Mouse (Mus musculus): ENCODE measurements around the gene Abi3.
"Not testable (repeated sequence)": the region's sequence is repeated elsewhere in the genome, so short reads cannot be mapped to it uniquely, and the experiment has no call there.

Abi3 gene

DNA sequence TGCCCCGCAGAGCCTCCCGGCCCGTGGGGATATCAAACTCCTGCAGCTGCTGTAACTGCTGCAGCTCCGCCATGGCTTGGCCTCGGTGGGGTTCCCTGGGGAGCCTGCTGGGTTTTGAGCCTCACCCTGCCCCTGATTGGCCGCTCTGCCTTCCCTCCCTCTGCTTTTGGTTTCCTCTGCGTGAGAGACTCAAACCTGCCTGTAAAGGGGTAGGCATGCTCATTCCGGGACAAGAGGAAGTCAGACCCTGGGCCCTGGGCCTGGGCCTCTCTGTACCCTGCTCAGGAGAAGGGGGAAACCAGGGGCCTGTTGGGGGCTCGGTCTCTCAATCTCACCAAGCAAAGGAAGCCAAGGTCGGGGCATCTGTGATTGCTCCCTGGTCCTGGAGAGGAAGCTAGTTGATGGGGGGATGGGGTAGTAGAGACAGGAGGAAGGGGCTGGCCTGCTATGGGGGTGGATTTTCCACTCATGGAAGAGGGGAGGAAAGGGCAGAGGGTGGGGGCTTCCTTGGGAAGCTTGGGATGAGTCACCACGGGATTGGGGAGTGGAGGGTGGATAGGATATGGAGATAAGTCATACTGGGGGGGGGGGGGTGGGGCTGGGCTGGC, at the start of gene Abi3:
Abi3 (minus strand) TSS at position 403 of the 608 bp plus-strand sequence.
- no peak for DNase-seq (ENCODE audit: inconsistent ontology term)

DNA sequence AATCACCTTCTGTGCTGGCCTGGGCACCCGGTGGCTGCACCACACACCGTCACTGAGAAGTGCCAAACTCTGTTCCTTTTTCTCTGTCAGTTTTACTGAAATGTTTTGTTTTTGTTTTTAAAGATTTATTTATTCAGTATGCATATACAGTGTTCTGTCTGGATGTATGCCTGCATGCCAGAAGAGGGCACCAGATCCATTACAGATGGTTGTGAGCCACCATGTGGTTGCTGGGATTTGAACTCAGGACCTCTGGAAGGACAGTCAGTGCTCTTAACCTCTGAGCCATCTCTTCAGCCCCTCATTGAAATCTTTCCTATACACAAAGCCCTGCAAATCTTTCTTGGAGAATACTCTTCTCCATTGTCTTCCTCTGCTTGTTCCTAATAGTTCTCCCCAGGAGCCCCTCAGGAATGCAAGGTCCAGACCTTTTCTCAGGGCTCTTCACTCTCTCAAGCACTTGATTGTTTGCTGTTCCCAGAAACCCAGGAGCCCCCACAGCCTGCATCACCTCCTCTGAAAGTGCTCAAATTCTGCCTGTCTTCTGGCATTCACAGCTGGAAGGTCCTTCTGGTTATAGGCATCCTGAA, 48.3 kb upstream of the Abi3 start:
- no peak for DNase-seq (ENCODE audit: inconsistent ontology term)

DNA sequence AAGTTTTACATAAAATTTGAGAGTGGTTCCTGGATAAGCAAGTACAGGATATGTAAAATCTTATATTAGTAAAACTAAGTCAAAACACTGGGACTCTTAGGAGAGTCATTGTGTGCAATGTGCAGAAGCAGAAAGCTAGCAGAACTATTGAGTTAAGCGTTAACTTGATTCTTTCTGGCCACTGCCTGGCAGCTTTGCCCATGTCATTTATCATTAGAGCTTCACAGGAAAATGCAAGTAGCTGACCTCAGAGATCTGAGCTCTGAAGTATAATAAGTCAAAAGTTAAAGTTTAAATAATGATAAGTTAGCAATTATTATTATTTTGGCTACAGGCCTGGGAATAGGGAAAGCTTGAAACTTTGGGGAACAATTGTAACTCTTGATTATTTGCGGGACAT, 37.6 kb upstream of the Abi3 start:
- DNase-seq (ENCODE audit: inconsistent ontology term): not testable (repeated sequence)

DNA sequence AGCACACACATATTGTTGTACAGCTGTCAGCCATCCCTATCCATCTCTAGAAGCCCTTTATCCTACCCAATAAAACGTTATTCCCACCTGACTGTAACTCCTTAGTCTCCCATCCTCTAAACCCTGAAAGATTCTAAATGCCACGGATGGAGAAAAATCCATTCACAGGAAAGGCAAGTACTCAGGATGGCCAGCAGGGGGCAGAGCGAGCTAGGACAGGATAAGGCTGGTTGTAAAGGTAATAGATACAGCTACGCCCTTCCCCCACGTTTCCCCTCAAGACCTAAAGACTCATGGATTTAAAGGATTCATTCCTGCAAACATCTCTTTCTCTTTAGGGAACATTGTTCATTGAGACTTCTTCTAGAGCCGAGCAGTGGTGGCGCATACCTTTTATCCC, 34.0 kb upstream of the Abi3 start:
- peak; percentile 19 for DNase-seq (ENCODE audit: inconsistent ontology term)

DNA sequence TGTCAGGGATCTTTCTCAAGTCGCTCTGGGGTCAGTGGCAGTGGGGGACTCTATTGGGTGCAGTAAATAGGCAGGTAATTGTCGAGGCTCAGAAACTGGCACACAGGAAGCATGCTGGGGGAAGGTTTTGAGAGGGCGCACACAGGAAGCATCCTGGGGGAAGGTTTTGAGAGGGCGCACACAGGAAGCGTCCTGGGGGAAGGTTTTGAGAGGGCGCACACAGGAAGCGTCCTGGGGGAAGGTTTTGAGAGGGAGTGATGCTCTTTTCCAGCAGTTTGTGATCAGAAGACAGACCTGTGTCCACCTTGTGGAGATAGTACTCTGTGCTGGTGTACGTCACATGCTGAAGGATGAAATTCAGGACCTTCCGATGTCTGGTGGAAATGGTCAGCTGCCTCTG, 33.5 kb upstream of the Abi3 start:
- peak; percentile 1 for DNase-seq (ENCODE audit: inconsistent ontology term)

DNA sequence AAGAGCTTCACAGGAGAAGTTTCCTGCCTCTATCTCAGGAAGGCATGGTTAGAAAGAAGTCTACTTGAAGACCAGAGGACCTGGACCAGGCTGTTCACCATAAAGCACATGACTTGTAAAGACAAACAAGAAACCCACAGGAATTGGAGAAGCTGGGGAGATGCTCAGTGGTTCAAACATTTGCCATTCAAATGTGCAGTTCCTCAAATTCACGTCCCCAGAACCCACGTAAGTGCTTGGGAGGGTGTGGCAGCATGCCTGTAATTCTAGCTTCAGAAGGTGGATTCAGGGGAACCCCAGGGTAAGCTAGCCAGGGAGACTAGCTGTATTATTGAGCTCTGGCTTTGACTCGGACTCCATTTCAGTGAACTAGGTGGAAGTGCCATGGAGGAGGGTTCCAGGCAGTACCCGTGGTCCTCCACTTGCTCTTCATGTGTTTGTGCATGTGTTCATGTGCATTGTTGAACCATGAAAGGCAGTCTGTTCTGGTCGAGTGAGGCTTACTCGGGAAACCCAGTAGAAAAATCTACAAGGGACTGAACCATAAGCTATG, 27.7 kb upstream of the Abi3 start:
- no peak for DNase-seq (ENCODE audit: inconsistent ontology term)

DNA sequence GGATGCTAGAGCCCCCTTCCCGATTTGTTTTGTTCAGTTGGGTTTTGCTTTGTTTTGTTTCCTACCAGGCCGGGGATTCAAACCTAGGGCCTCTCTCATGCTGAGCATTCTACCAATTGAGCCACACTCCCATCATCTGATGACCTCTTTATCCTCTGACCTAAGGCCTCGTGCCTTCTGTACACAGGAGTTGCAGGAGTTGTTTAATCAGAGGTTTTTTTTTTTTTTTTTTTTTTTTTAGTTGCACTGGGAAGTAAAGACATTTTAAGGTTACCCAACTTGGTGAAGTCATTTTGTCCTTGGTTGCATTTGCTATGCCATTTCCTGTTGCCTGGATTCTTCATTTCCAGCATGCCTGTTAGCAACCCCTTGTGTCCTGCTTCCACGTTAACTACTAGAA, 27.2 kb upstream of the Abi3 start:
- DNase-seq (ENCODE audit: inconsistent ontology term): no peak

DNA sequence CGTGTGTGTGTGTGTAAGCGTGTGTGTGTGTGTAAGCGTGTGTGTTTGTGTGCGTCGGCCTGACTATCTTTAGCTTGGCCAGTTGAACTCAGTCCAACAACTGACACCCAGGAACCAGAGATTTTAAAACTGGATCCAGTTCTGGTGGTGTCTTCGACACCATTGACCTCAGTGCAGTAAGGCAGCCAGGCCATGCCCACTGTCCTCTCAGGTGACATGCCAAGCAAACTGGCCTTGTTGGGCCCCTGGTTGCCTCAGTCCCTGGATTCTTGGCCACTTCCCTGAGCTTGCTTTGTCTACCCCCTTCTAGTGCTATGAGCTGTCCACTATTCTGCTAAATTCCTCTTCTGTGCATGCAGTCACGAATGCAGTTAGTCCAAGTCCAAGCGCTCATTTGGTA, 19.1 kb upstream of the Abi3 start:
- no peak for DNase-seq (ENCODE audit: inconsistent ontology term)

DNA sequence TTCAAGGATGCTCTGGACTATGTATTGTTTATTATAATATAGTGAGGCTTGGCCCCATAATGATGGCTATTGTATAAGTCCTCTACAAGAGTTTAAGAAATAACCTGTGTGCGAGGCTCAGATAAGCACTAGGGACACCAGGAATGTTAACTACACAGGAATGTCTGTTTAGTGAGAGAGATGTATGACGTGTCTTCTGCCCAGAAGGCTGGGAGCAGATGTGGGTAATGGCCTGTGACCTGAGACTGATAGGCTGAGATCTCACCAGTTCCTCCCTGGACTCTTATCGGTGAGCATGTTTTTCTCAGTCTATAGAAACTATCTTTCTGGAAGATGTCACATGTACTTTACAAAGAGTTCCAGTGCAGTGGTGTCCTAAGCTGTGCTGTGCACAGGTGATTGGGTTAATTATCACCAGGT, 17.8 kb upstream of the Abi3 start:
- no peak for DNase-seq (ENCODE audit: inconsistent ontology term)

DNA sequence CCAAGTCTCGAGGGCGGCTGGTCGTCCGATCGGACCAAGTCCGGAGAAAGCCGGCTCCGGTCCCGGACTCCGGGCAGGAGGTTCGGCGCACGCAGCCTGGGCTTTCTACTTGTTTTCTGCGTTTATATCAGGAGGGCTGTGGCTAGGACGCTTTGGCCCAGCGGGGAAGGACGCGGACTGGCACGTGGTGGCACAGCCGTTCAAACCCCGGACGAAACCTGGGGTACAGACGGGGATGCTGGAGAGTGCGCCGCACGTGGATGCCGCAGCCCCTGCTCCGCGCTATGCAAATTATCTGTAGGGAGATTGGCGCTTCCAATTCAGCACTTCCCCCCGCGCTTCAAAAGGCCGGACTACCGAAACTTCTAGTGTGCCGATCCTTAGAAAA, 17.2 kb upstream of the Abi3 start:
- peak; percentile 86 for DNase-seq (ENCODE audit: inconsistent ontology term)

DNA sequence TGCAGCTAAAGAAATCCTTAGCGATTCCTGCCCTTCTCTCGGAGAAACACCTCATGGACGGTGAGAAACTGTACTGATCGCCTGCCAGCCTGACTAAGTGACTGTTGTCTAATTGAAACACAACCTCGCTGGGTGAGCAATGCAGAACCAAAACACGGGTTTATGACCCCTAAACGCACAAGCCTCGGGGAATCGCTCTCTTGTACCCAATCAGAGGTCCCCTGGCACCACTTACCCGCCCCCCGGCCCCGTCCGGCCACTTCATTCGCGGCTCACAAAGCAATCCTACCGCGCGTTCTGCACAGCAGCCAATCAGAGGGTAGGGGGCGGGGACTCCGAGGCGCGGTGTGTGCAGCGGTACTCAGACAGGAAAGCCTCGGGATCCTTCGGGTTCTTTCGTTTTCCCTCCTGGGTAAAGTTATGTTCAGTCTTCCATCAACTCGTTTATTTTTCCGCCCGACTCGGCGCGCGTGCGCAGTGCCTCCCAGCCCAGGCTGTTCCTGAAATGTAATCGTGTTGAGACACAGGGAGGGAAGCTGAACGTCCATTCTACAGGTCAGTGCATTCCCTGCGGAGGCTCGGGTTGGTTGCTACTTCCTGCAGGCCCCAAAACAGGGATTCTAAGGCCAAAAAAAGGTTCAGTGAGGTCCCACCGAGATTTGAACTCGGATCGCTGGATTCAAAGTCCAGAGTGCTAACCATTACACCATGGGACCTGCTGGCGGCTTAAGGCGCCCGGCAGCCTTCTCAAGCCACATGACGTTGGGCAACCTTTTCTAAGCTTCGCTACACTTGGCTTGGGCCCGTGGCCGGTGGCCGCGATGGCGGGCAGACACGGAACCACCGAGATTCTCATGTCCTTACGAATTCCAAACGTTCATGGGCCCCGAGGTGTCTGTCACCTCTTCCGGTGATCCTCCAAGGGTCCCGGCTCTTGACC, 16.5 kb upstream of the Abi3 start:
- peak; percentile 100 for DNase-seq (ENCODE audit: inconsistent ontology term)

DNA sequence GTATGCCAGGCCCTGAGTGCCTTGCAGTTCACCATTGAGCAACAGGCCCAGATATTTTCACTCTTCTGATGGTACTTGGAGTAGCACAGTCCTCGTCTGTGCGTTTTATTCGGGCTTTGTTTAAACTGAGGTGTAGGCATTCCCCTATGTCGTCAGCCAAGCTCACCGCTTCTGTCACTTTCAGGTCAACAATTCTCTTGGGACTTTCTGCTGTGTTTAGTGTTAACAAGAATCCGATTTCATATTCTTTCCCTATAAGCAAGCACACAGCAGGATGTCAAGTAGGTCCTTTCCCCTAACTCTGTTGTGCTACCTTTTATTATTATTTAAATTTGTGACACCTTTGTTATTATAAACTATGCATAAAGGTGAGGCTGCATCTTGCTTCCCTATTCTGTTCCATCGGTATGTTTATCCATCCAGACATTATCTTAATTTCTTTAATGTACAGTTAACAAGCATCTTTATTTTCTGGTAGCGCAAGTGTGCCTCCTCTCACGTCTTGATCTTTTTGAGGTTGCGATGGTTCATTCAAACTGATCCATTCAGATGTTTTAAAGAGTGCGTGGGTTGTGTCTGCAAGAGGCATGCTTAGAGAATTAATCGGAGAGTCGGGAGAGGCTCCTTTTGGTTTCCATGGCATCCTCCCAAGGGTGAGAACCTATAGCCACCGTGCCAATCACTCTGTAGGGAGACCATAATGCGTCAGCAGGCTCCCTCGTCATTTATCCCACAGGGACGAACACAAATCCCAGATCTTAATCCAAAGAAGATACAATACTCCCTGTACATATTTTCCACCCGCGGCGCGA, 15.6 kb upstream of the Abi3 start:
- no peak for DNase-seq (ENCODE audit: inconsistent ontology term)

DNA sequence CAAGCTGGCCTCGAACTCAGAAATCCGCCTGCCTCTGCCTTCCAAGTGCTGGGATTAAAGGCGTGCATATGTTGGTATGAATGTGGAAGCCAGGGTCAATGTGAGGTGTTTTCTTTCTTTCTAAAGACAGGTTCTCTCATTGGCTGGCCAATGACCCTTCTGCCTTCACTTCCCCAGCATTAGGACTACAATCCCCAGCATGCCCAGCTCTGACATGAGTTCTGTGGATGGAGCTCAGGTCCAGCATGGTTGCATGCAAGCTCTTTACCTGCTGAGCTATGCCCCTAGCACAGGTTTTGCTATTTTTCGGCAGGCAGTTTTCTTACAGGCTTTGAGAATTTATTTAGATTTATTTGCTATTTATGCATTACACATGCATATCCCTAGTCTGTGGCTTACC, 15.0 kb upstream of the Abi3 start:
- no peak for DNase-seq (ENCODE audit: inconsistent ontology term)

DNA sequence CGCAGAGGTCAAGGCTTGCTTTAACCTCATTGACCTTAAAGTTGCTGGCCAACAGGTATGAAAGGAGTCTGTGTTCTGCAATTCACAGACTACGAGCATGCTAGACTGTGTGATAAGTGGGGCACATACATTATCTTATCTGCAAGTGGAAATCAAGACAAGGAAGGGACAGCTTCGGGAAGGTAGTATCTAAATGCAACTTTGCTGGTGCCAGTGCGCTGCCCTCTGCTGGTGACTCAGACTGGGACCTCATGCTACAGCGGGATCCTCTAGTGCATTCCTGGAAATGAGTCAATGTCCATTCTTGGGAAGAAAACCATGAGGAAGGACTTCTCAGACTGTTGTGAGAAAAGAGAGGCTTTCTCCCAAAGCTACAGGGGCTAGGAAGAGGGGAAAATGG, 11.4 kb upstream of the Abi3 start:
- peak; percentile 48 for DNase-seq (ENCODE audit: inconsistent ontology term)

DNA sequence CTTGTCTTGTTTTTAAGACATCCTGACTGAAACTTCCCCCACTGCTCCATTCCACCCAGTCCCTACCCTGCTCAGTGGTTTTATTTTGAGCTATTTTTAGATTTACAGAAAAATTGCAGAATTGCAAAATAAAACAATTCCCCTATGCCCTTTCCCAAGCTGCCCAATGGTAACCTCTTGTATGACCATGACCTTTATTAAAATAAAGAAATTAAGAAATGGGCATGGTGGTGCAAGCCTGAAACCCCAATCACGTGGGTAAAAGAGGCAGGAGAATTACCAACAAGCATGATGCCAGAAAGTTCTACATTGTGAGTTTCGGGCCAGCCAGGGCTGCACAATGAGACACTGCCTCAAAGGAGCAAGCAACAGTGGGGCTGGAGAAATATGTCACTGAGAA, 8.6 kb upstream of the Abi3 start:
- no peak for DNase-seq (ENCODE audit: inconsistent ontology term)

DNA sequence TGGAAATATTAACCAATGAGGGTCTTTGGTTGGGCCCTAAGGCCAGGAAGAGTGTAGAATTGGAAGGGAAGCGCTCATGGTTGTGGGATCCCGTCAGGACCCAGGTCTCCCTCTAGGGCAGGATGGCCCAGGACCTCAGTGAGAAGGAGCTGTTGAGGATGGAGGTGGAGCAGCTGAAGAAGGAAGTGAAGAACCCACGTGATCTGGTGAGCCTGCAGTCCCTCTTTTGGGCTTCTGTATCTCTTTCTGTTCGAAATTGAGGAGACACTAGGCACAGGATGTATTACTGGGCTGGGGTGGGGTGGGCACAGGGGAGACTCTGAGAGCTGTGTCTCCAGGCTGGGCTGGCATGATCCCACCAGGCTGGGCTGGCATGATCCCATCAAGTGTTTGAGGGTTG, 2.7 kb upstream of the Abi3 start:
- DNase-seq (ENCODE audit: inconsistent ontology term): no peak

DNA sequence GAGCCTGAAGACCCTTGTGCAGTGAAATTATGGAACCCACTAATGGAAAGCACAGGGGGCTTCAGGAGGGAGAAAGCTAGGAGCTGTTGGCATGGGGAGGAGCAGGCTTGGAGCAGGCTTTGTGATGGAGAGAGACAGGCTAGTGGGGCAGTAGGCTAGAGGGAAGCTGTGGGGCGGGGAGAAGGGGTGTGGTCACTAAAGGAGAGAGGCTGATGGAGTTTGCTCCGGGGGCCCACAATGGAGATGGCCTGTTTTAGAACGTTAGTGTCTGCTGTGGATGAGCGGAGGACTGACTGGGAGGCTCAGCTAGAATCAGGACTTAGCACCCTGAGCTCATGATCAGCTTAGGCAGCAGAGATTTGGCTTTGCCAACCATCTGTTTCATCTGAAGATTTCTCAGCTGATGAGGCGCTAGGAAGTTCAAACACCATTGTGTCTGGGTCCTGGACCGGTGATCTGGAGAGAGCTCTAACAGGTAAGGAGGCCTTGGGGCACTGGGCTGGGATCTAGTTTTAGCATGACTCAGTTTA, 1.2 kb upstream of the Abi3 start:
- DNase-seq (ENCODE audit: inconsistent ontology term): no peak

DNA sequence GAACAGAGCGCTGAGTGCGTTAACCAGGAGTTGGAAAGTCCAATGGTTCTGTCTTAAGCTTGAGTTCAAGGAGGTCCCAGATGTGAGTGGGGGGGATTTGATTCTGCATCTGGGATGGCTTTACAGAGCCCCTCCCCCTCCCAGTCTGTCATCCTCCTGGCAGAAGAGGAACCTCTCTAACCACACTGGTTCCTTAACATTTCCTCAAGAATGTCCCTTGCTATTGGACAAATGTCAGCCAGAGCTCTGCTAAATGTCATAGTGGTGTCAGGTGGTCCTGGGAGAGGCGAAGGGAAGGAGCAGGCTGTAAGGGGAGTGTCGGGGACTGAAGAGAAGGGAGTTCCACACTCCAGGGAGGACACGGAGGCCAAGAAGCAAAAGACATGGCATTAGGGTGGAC, 677 bp upstream of the Abi3 start:
- no peak for DNase-seq (ENCODE audit: inconsistent ontology term)

DNA sequence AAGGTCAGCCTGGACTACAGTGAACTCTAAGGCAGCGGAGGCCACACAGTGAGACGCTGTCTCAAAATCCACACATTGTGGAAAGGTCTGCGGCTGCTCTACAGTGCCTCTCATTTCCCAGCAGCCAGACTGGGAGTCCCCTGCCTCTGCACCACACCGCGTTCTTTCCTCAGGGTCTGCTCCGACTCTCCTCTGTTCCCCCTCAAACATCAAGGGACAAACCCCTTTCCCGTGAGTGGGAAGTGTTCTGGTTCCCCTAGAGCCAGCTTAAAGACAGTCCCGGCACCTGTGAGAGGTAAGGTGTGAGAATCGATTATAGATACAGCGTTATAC, 812 bp downstream of the Abi3 start:
- no peak for DNase-seq (ENCODE audit: inconsistent ontology term)

DNA sequence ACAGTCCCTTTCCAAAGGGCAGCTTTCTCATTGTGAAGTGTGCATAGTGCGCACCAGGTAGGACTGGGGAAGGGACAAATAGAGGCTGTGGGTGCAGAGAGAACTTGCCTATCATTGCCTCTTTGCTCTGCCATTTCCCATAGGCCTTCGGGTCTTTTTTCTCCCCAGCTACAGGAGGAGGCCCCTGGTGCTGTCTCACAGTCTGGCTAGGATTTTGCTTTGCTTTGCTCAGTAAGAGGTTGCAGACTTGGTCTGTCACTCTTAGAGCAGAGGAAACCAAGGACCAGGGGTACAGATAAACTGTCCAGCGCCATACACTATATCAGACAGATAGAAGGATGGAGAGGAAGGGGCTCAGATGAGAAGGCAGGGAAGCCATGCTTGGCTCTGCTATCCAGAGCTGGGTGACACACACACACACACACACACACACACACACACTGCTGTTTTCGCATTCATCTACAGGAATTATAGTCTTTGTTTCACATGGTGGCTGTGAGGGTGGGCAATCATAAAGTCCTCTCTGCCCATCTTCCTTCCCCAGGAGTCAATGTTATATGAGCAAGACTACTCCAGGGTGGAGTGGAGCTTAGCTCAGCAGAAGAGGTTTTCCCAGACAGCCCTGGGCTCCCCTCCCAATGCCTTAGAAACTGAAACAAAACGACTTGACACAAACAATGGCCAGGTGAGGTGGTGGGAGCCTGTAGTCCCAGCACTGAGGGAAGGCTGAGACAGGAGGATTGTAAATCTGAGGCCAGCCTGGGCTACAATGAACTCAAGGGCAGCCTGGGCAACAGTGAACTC, 1.4 kb downstream of the Abi3 start:
- no peak for DNase-seq (ENCODE audit: inconsistent ontology term)
